Mouse (Mus musculus) hindbrain, embryonic 14.5 days (tissue): ENCODE measurements around the gene Cyp4f37. TPM values are rescaled to one million over a fixed set of nuclear protein-coding genes. Genes with fewer than 3 reads are reported as not detected.

Experiments
- ATAC-seq: fragments of 200-750 bp; cut with Nextera tagmentation; 2 replicates; pipeline ENCODE4 v1.8.0; 2017; ENCODE audit warnings: moderate number of reproducible peaks, mild to moderate bottlenecking, moderate TSS enrichment, moderate library complexity; ENCODE audit not compliant: low FRiP score
- DNase-seq: peaks from one replicate; pipeline ENCODE4 v3.0.0-alpha.2; 2015; ENCODE audit warnings: low spot score
- H3K27ac ChIP-seq: fragments of 300-500 bp; sonication (generic); 2 replicates; pipeline ENCODE4 v1.5.1; 2014; ENCODE audit warnings: mild to moderate bottlenecking, moderate library complexity
- H3K27me3 ChIP-seq: fragments of 300-500 bp; sonication (generic); 2 replicates; pipeline ENCODE4 v1.6.1; 2014; ENCODE audit warnings: mild to moderate bottlenecking, low read length, mixed read lengths; ENCODE audit not compliant: control insufficient read depth, insufficient read depth
- H3K36me3 ChIP-seq: fragments of 300-500 bp; sonication (generic); replicated peaks from 2 replicates; pipeline ENCODE4 v1.6.1; 2014; ENCODE audit not compliant: control insufficient read depth, insufficient read depth
- H3K4me1 ChIP-seq: fragments of 300-500 bp; sonication (generic); replicated peaks from 2 replicates; pipeline ENCODE4 v1.6.1; 2014; ENCODE audit warnings: antibody characterized with exemption, low read length, mixed read lengths; ENCODE audit not compliant: control insufficient read depth, insufficient read depth
- H3K4me2 ChIP-seq: fragments of 300-500 bp; sonication (generic); replicated peaks from 2 replicates; pipeline ENCODE4 v1.6.1; 2014; ENCODE audit warnings: mild to moderate bottlenecking, moderate library complexity
- H3K4me3 ChIP-seq: fragments of 300-500 bp; sonication (generic); replicated peaks from 2 replicates; pipeline ENCODE4 v1.5.1; 2014; ENCODE audit warnings: mild to moderate bottlenecking, low read length
- H3K9ac ChIP-seq: fragments of 300-500 bp; sonication (generic); 2 replicates; pipeline ENCODE4 v1.6.1; 2014
- H3K9me3 ChIP-seq: fragments of 300-500 bp; sonication (generic); 2 replicates; pipeline ENCODE4 v1.6.1; 2016; ENCODE audit warnings: low read length; ENCODE audit not compliant: control insufficient read depth
- WGBS: fragments of 180-500 bp; shearing (Covaris S2); extraction: QIAGEN DNeasy Blood & Tissue Kit; methylation state at CpG from one replicate; pipeline ENCODE4 v1.1.7; 2014; 5-methylcytosine and 5-hydroxymethylcytosine counted together
- polyA plus RNA-seq: library from polyadenylated mRNA; unstranded; fragments of >200 nt; fragmentation: Nextera tagmentation; extraction: Ambion mirVana; gene quantifications from 2 replicates; pipeline ENCODE4 v1.2.1, GENCODE M21; 2014

Cyp4f37 gene
- polyA plus RNA-seq, 1 experiment from 2014 or later = 0.37 TPM

DNA sequence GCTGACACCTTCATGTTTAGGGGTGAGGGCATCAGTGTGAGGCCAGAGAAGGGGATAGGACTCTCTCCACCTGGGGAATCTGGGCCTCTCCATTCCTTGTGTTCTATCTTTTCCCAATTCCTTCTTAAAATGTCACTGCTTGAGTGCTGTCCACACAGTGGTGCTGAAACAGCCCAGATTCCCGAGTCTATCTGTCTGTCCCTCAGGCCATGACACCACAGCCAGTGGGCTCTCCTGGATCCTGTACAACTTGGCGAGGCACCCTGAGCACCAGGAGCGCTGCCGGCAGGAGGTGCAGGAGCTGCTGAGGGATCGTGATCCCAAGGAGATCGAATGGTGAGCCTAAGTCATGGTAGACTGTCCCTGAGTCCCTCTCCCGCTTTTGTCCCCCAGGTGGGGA lies 52.9 kb downstream of the Cyp4f37 start:
- no peak overlapping the region for H3K27ac ChIP-seq
- no peak overlapping the region for H3K9ac ChIP-seq
- no peaks in the 10 kb centered on the region for H3K27me3 ChIP-seq
- 66% methylated on average over 7 of the region's 7 CpGs for WGBS
- no peaks in the 10 kb centered on the region for H3K36me3 ChIP-seq
- H3K9me3 ChIP-seq = no peaks in the 10 kb centered on the region
- H3K4me1 ChIP-seq = no peaks in the 10 kb centered on the region
- H3K4me3 ChIP-seq = no peak overlapping the region
- no peak overlapping the region for H3K4me2 ChIP-seq
- no peak for DNase-seq
- no peak for ATAC-seq

DNA sequence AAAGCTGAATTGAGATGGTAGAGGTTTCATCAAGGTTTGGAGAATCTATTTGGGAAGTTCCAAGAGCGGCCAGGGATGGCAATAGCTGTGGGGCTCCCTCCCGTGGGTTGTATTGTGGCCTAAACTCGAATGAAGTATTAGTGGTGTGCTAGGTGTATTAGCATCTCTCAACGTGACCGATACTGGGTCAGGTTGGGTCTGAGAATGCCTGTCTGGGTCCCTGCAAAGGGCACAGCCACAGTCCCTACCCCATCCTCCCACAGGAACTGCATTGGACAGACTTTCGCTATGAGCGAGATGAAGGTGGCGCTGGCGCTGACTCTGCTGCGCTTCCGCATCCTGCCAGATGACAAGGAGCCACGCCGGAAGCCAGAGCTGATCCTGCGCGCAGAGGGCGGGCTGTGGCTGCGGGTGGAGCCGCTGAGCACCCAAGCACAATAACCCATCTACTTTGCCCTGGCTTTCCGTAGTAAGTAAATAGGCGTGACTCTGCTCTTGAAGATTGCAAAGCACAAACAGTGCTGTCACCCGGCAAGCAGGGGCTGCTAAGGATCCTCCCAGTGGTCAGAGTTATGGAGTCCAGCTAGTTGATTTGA lies 55.0 kb downstream of the Cyp4f37 start:
- Histone ChIP-seq H3K27me3 (no peaks in the 10 kb centered on the region), H3K36me3 (no peaks in the 10 kb centered on the region), H3K4me1 (no peaks in the 10 kb centered on the region), H3K9ac (0 out of 2 replicates have a peak overlapping the region, but pooled peaks have one; percentile 16), H3K27ac (no peak overlapping the region), H3K4me2 (peak overlapping the region; percentile 35), H3K9me3 (no peaks in the 10 kb centered on the region), H3K4me3 (no peak overlapping the region)
- no peak for ATAC-seq
- 40% methylated on average over 21 of the region's 21 CpGs for WGBS
- DNase-seq = peak; percentile 23

DNA sequence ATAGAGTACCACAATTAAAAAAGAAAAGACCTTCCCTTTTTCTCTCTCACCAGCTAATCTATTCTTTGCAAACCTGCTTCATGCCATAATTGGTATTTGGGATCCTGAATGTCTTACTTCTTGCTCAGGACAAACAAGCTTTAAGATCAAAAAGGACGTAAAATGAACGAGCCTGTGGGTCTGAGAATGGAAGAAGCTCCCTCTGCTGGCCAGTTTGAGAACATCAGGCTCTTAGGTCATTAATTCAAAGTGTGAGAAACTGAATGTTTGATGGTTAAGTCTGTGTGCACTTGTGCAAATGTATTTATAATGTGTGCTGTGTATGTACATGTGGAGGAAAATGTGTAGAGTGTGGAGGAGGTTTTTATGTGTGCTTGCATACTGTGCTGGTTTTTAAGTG lies 59.3 kb downstream of the Cyp4f37 start:
- H3K36me3 ChIP-seq = no peaks in the 10 kb centered on the region
- H3K4me2 ChIP-seq = no peak overlapping the region
- ATAC-seq (no peak), DNase-seq (peak; percentile 69)
- no peaks in the 10 kb centered on the region for H3K9me3 ChIP-seq
- H3K27me3 ChIP-seq = no peaks in the 10 kb centered on the region
- H3K9ac ChIP-seq = no peak overlapping the region
- 33% methylated on average over 2 of the region's 2 CpGs for WGBS
- H3K4me3 ChIP-seq = no peak overlapping the region
- 0 out of 2 replicates have a peak, but pooled peaks cover 2% of the 10 kb centered on the region for H3K4me1 ChIP-seq
- H3K27ac ChIP-seq = no peak overlapping the region

DNA sequence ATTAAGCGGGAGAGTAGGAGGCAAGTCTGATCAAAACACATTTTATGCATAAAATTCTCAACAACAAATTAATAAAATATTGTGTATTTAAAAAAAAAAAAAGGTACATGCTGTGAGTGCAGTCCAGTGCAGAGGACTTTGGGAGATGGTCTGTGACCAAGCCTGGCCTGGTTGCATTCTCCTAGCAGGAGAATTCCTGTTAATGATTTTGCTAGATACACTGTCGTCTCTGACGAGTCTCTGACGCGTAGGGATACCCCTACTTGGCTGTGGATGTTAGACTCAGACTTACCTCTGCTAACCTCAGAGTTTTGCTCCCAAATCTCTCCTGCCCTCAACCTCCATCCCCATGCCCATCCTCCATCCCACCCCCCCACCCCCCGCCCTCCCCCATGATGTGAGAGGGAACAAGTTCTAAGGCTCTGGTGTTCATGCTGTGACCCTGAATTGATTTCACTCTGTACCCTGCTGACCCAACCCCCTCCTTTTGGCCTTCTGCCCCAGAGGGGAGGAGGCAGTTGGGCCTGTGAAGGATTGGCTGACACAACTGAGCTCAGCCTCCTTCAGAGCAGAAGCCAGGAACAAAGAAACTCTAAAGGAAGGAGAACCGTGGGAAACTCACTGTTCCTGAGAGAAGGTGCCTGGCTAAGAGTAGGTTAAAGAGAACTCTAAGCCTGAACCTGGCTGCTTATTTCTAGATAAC lies 64.1 kb downstream of the Cyp4f37 start, which contains the start of gene Cyp4f15:
Gene Cyp4f15 (plus strand): TSS at position 580 of the 703 bp plus-strand sequence.
- 18% methylated on average over 7 of the region's 7 CpGs for whole genome bisulfite sequencing
- Histone ChIP-seq H3K9ac (no peak within 1 kb of the TSS), H3K27ac (no peak within 1 kb of the TSS), H3K36me3 (no peaks in the 10 kb centered on the region), H3K4me1 (0 out of 2 replicates have a peak, but pooled peaks cover 2% of the 10 kb centered on the region), H3K4me2 (0 out of 2 replicates have a peak within 1 kb of the TSS, but pooled peaks have one; percentile 7), H3K9me3 (no peaks in the 10 kb centered on the region), H3K27me3 (no peaks in the 10 kb centered on the region), H3K4me3 (no peak within 1 kb of the TSS)
- DNase-seq (peak; percentile 24), ATAC-seq (peak; percentile 34; the same call in 1 of the 2 replicates)

Other genes starting within 250 kb of the Cyp4f37 start
- 45.9 and 47.5 TPM in 2 replicates for gene Wiz, start 231.9 kb upstream of the Cyp4f37 start, polyA plus RNA-seq
- 0.62 and 0.80 TPM in 2 replicates for gene Rasal3, start 217.7 kb upstream of the Cyp4f37 start, polyA plus RNA-seq
- gene Pglyrp2, start 197.1 kb upstream of the Cyp4f37 start, polyA plus RNA-seq = not detected in 2 replicates
- gene Cyp4f39, start 168.6 kb upstream of the Cyp4f37 start, polyA plus RNA-seq = 0.99 and 1.2 TPM in 2 replicates
- 6.8 and 10.5 TPM in 2 replicates for gene Cyp4f17, start 115.3 kb upstream of the Cyp4f37 start, polyA plus RNA-seq
- gene Cyp4f16, start 84.8 kb upstream of the Cyp4f37 start, polyA plus RNA-seq = 15.2 and 17.1 TPM in 2 replicates
- gene Cyp4f40, start 37.6 kb downstream of the Cyp4f37 start, polyA plus RNA-seq = not detected in 2 replicates
- 2.2 and 2.5 TPM in 2 replicates for gene Cyp4f15, start 64.3 kb downstream of the Cyp4f37 start, polyA plus RNA-seq
- gene Zfp871, start 167.0 kb downstream of the Cyp4f37 start, polyA plus RNA-seq = 60.8 and 65.5 TPM in 2 replicates
- gene Zfp811, start 188.6 kb downstream of the Cyp4f37 start, polyA plus RNA-seq = 39.8 and 46.8 TPM in 2 replicates
- gene Zfp799, start 209.0 kb downstream of the Cyp4f37 start, polyA plus RNA-seq = 20.1 and 20.6 TPM in 2 replicates